Mouse (Mus musculus) limb, embryonic 11.5 days (tissue): Measurements from ENCODE around the gene Gpr132. TPM values are rescaled to one million over a fixed set of nuclear protein-coding genes. Genes with fewer than 3 reads are reported as not detected.
A peak's percentile ranks its signal among the peaks of the same experiment; 100 is the strongest.

ENCODE experiments used
- ATAC-seq: fragments of 200-750 bp; cut with Nextera tagmentation; 2 replicates; pipeline ENCODE4 v1.8.0; 2017; ENCODE audit warnings: low read depth; ENCODE audit not compliant: insufficient number of reproducible peaks, low FRiP score, low TSS enrichment
- DNase-seq: peaks from one replicate; pipeline ENCODE4 v3.0.0-alpha.2; 2015; ENCODE audit warnings: low spot score
- H3K27ac ChIP-seq: fragments of 300-500 bp; sonication (generic); replicated peaks from 2 replicates; pipeline ENCODE4 v1.5.1; 2014; ENCODE audit warnings: low read depth, mild to moderate bottlenecking, low read length
- H3K27me3 ChIP-seq: fragments of 300-500 bp; sonication (generic); 2 replicates; pipeline ENCODE4 v1.6.1; 2014; ENCODE audit warnings: mild to moderate bottlenecking, low read length, mixed read lengths; ENCODE audit not compliant: control insufficient read depth, insufficient read depth
- H3K36me3 ChIP-seq: fragments of 300-500 bp; sonication (generic); 2 replicates; pipeline ENCODE4 v1.6.1; 2014; ENCODE audit warnings: mild to moderate bottlenecking, low read length, moderate library complexity, mixed read lengths; ENCODE audit not compliant: control insufficient read depth, insufficient read depth
- H3K4me1 ChIP-seq: fragments of 300-500 bp; sonication (generic); 2 replicates; pipeline ENCODE4 v1.6.1; 2014; ENCODE audit warnings: low read length, mixed read lengths; ENCODE audit not compliant: control insufficient read depth, insufficient read depth
- H3K4me2 ChIP-seq: fragments of 300-500 bp; sonication (generic); 2 replicates; pipeline ENCODE4 v1.6.1; 2014; ENCODE audit warnings: low read depth, mild to moderate bottlenecking, moderate library complexity; ENCODE audit not compliant: severe bottlenecking
- H3K4me3 ChIP-seq: fragments of 300-500 bp; sonication (generic); 2 replicates; pipeline ENCODE4 v1.5.1; 2014; ENCODE audit warnings: low read depth, low read length
- H3K9ac ChIP-seq: fragments of 300-500 bp; sonication (generic); 2 replicates; pipeline ENCODE4 v1.6.1; 2014; ENCODE audit warnings: mild to moderate bottlenecking, low read length
- H3K9me3 ChIP-seq: fragments of 300-500 bp; sonication (generic); 2 replicates; pipeline ENCODE4 v1.6.1; 2016; ENCODE audit warnings: low read length; ENCODE audit not compliant: control insufficient read depth
- WGBS: fragments of 180-500 bp; shearing (Covaris S2); extraction: QIAGEN DNeasy Blood & Tissue Kit; methylation state at CpG from one replicate; pipeline ENCODE4 v1.1.7; 2014; 5-methylcytosine and 5-hydroxymethylcytosine counted together
- polyA plus RNA-seq: library from polyadenylated mRNA; unstranded; fragments of >200 nt; fragmentation: Nextera tagmentation; extraction: Ambion mirVana; gene quantifications from 2 replicates; pipeline ENCODE4 v1.2.1, GENCODE M21; 2014

Gpr132 gene
- polyA plus RNA-seq, 1 experiment from 2014 or later, result not detected

DNA sequence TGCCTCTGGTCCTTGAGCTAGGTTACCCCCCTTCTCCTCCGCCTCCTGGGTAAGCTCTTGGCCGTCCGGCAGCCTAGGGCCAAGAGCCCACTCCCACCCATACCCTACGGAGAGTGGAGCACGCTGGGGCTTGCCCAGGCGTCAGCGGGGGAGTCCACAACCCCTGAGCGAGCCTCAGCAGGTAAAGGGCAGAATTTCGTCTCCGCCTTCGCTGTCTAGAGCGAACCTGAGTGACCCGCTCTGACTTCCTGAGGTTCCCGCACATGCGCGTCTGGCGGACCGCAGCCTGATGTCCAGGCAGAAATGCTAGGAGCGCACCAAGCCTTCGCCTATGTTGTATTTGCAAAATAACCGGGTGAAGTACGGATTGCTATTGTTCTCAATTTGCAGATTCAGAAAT lies 6.2 kb upstream of the Gpr132 start:
- peak overlapping the region; percentile 28 for H3K4me2 ChIP-seq
- peak; percentile 42 for DNase-seq
- no peak for ATAC-seq
- WGBS, result 11% methylated on average over 22 of the region's 22 CpGs
- H3K4me1 ChIP-seq, result peaks cover 22% of the 10 kb centered on the region
- no peaks in the 10 kb centered on the region for H3K36me3 ChIP-seq
- H3K9me3 ChIP-seq, result no peaks in the 10 kb centered on the region
- H3K9ac ChIP-seq, result peak overlapping the region; percentile 17; the same call in 1 of the 2 replicates
- peaks cover 55% of the 10 kb centered on the region for H3K27me3 ChIP-seq
- peak overlapping the region; percentile 7; the same call in 1 of the 2 replicates for H3K4me3 ChIP-seq
- H3K27ac ChIP-seq, result 0 out of 2 replicates have a peak overlapping the region, but pooled peaks have one; percentile 51

DNA sequence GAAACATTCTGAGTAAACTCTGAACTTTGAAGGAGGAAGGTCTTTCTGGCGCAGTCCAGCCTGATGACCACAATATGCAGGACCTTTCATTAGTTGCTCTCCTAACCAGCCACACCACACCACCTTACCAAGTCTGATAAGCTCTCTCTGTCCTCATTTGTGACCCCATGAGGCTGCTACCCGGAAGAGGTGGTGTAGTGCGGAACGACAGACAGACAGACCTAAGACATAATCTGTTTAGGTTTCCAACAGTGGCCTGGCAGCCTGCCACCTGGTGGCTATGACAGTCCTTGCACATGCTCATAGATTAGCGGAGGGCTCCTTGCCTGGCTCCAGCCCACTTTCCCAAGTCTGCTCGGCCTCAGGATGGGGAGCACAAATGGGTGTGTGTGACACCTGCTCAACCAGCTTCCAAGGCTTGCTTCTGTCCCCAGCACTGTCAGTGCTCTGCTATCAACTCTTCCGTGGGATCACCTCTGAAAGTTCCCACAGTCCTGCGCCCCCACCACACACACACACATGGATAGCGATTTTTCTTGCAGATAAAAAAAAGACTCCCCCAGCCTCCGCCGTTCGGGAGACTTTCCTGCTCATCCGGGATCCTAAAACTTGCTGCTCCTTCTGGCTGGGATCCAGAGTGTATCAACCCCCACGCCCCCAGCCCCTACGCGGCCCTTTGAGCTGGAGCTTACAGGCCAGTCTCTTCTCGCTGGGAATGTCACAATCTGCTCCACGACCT lies 5.6 kb upstream of the Gpr132 start:
- H3K9ac ChIP-seq, result peak overlapping the region; percentile 17; the same call in 1 of the 2 replicates
- H3K36me3 ChIP-seq, result no peaks in the 10 kb centered on the region
- H3K4me1 ChIP-seq, result peaks cover 22% of the 10 kb centered on the region
- 24% methylated on average over 18 of the region's 18 CpGs for WGBS
- peak overlapping the region; percentile 28 for H3K4me2 ChIP-seq
- peaks cover 51% of the 10 kb centered on the region for H3K27me3 ChIP-seq
- ATAC-seq (peak; percentile 11; the same call in 1 of the 2 replicates), DNase-seq (peak; percentile 78)
- H3K27ac ChIP-seq, result 0 out of 2 replicates have a peak overlapping the region, but pooled peaks have one; percentile 51
- peak overlapping the region; percentile 7; the same call in 1 of the 2 replicates for H3K4me3 ChIP-seq
- H3K9me3 ChIP-seq, result no peaks in the 10 kb centered on the region

DNA sequence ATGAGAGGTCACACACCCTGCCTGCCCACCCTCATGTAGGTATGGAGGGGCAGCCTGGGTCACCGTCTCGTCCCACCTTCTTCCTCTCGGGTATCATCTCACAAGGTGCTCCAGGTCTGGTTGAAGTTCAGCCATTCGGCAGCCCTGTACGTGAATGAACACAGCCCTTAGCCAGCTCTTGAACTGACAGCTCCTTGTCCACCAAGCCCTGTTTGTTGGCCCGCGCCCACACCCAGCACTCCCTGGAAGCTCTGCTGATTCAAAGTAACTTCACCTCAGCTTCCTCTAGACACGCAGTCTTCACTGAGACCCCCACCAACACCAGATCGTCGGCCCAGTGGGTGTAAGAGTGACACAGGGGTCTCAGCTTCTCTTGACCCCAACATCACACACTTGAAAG lies 5.0 kb upstream of the Gpr132 start:
- WGBS, result 80% methylated on average over 10 of the region's 10 CpGs
- peaks cover 22% of the 10 kb centered on the region for H3K4me1 ChIP-seq
- H3K9me3 ChIP-seq, result no peaks in the 10 kb centered on the region
- DNase-seq, result no peak
- peaks cover 45% of the 10 kb centered on the region for H3K27me3 ChIP-seq
- no peak overlapping the region for H3K4me2 ChIP-seq
- H3K27ac ChIP-seq, result no peak overlapping the region
- no peak for ATAC-seq
- H3K36me3 ChIP-seq, result no peaks in the 10 kb centered on the region
- no peak overlapping the region for H3K9ac ChIP-seq
- H3K4me3 ChIP-seq, result no peak overlapping the region

DNA sequence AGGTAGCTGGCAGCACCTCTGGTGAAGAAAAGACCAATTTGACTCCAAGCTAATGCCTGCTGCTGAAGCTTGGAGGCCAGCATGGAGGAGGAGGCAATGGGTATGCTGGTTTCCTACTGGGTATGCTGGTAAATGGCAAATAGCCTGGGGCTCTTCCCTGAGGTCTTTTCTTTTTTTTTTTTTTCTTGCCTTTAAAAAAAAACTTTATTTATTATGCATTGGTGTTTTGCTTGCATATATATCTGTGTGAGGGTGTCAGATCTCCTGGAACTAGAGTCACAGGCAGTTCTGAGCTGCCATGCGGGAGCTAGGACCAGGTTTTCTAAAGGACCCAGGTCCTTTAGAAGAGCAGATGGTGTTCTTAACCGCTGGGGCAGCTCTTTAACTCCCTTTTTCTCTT lies 3.2 kb upstream of the Gpr132 start:
- H3K4me3 ChIP-seq, result no peak overlapping the region
- DNase-seq (no peak), ATAC-seq (no peak)
- WGBS, result 77% methylated on average over 2 of the region's 2 CpGs
- no peak overlapping the region for H3K27ac ChIP-seq
- peaks cover 28% of the 10 kb centered on the region for H3K27me3 ChIP-seq
- no peaks in the 10 kb centered on the region for H3K36me3 ChIP-seq
- H3K9ac ChIP-seq, result no peak overlapping the region
- H3K4me1 ChIP-seq, result peaks cover 8% of the 10 kb centered on the region
- no peak overlapping the region for H3K4me2 ChIP-seq
- no peaks in the 10 kb centered on the region for H3K9me3 ChIP-seq

DNA sequence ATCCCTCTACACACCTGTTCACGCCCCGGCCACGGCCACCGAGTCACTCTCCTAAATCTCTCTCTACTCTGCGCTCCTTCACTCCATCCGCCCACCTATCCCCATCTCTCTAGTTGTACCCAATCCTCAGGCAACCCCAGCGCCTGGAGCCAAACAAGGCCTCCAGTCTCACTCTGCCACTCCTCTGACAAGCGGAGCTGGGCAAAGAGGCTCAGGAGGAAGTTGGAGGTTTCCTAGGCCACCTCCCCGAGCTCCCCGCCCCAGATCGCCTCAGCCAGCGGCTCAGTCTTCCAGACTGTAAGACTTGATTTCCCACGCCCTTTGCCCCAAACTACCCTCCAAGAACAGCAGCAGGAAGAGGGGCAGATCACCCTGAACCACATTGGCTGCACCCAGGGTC lies 2.7 kb upstream of the Gpr132 start:
- no peak overlapping the region for H3K9ac ChIP-seq
- H3K4me3 ChIP-seq, result no peak overlapping the region
- 50% methylated on average over 13 of the region's 13 CpGs for WGBS
- no peaks in the 10 kb centered on the region for H3K9me3 ChIP-seq
- H3K27ac ChIP-seq, result no peak overlapping the region
- H3K27me3 ChIP-seq, result peaks cover 23% of the 10 kb centered on the region
- peaks cover 3% of the 10 kb centered on the region; the same call in 1 of the 2 replicates for H3K4me1 ChIP-seq
- no peak for ATAC-seq
- DNase-seq, result peak; percentile 31
- no peaks in the 10 kb centered on the region for H3K36me3 ChIP-seq
- H3K4me2 ChIP-seq, result no peak overlapping the region

DNA sequence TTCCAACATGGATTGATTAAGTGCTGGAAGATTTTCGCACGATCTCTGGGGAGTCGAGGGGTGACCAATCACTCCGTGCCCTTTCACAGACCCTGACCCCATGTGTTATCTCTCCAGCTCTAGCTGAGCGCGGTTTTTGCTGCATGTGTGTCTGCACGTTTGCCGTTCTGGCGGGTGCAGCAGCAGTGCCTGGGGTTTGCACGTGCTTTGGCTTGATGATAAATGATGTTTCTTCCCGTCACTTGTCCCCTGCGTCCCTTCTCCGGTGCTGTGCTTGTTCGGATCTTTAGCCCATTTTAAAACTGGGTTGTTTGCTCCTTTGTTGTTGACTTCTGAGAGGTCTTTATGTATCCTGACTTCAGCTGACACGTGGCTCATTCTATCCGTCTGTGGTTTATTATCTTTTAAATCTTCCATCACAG lies 1.8 kb upstream of the Gpr132 start:
- DNase-seq (peak; percentile 41), ATAC-seq (no peak)
- WGBS, result 9% methylated on average over 16 of the region's 16 CpGs
- H3K27me3 ChIP-seq, result peaks cover 13% of the 10 kb centered on the region
- H3K9me3 ChIP-seq, result no peaks in the 10 kb centered on the region
- H3K36me3 ChIP-seq, result no peaks in the 10 kb centered on the region
- no peak overlapping the region for H3K27ac ChIP-seq
- peak overlapping the region; percentile 22; the same call in 1 of the 2 replicates for H3K4me2 ChIP-seq
- H3K4me1 ChIP-seq, result 0 out of 2 replicates have a peak, but pooled peaks cover 3% of the 10 kb centered on the region
- H3K9ac ChIP-seq, result no peak overlapping the region
- no peak overlapping the region for H3K4me3 ChIP-seq

DNA sequence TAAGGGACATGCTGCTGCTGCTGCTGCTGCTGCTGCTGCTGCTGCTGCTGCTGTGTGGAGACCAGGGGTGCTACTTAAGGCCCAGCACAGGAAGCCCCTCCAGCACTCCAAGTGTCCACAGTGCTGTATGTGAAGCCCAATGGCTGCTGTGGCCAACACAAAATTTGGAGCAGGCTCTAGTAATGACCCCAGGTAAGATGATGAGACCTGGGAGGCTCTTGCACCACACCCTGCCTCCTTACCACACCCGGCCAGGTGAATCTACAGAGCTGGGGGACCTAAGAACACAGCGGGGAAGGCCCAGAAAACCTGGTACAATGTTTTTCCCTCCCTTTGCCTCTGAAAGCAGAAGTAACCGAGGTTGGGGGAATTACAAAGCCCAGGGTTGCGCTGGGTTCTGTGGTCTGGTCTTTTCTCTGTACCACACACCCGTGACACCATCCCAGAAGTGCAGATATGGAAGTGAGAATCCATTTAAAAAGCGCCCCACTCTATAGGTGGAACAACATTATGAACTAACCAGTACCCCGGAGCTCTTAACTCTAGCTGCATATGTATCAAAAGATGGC lies 838 bp downstream of the Gpr132 start:
- Histone ChIP-seq H3K4me1 (0 out of 2 replicates have a peak, but pooled peaks cover 3% of the 10 kb centered on the region), H3K9me3 (no peaks in the 10 kb centered on the region), H3K27ac (no peak overlapping the region), H3K4me3 (no peak overlapping the region), H3K27me3 (no peaks in the 10 kb centered on the region), H3K4me2 (no peak overlapping the region), H3K9ac (no peak overlapping the region), H3K36me3 (no peaks in the 10 kb centered on the region)
- DNase-seq (no peak), ATAC-seq (no peak)
- 90% methylated on average over 7 of the region's 7 CpGs for WGBS

DNA sequence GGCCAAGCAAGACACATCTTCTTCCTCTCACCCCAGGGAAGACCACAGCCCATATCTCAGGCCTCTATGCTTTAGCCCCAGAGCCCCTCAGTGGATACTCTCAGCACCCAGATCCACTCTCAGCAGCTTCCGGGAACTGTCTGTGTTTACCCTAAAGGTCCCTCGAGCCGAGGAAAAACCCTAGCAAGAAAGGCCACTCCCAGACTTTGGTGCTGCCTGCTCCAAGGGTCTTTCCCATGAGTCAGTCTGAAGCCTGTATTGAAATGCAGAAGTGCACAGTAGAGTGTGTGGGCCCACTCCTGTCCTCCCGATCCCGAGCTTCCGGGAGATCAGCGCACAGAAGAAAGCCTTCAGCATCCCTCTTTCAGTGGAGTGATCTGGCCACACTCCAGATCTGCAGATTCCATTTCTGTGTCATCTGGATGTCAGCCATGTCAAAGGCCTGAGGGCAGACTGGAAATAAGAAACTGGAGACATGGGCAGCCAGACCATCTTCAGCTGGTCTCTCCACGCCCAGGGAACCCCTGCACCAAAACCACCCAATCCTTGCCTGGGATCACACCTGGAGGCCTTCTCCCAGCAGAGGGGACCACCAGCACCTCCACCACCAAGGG lies 1.5 kb downstream of the Gpr132 start:
- no peak overlapping the region for H3K27ac ChIP-seq
- H3K36me3 ChIP-seq, result no peaks in the 10 kb centered on the region
- WGBS, result 85% methylated on average over 8 of the region's 8 CpGs
- ATAC-seq, result no peak
- H3K4me3 ChIP-seq, result no peak overlapping the region
- no peak overlapping the region for H3K9ac ChIP-seq
- no peaks in the 10 kb centered on the region for H3K9me3 ChIP-seq
- DNase-seq, result no peak
- H3K4me1 ChIP-seq, result 0 out of 2 replicates have a peak, but pooled peaks cover 3% of the 10 kb centered on the region
- no peaks in the 10 kb centered on the region for H3K27me3 ChIP-seq
- no peak overlapping the region for H3K4me2 ChIP-seq
